Mouse (Mus musculus) left cerebral cortex, adult 2 months (tissue): Measurements from ENCODE around the gene Jade2. TPM values are rescaled to one million over a fixed set of nuclear protein-coding genes. Genes with fewer than 3 reads are reported as not detected.

Experiments
- DNase-seq, 2 experiments: peaks; one replicate each; pipeline ENCODE4 v3.0.0; 2021 to 2022; ENCODE audit warnings: low spot score in 2 of 2, mixed read lengths in 1 of 2; ENCODE audit errors: extremely low spot score in 1 of 2
- H3K27ac ChIP-seq: fragments of 200-600 bp; 2 replicates; pipeline ENCODE4 v1.8.1; 2022
- H3K4me3 ChIP-seq: fragments of 200-600 bp; 2 replicates; pipeline ENCODE4 v1.8.1; 2022
- CTCF ChIP-seq: fragments of 200-600 bp; IDR thresholded peaks from 2 replicates; pipeline ENCODE4 v1.8.1; 2022; ENCODE audit warnings: antibody characterized with exemption, mild to moderate bottlenecking, moderate library complexity
- intact Hi-C: fragments of 180-260 bp; cut with DNase I; formaldehyde crosslinking; loops from one replicate; pipeline ENCODE4 v1.15.1; 2025
- total RNA-seq, 2 experiments: library from RNA; stranded (reverse); gene quantifications; 2 replicates each; pipeline ENCODE4 v1.2.3; 2021

The Jade2 gene
- total RNA-seq, 2 experiments from 2014 or later, result 49.6 to 60.3 TPM

GRCm38 (mm10) chr11:51767579-51768220 is 89.8 kb downstream of the Jade2 start:
- Histone ChIP-seq H3K27ac (no peak overlapping the region), H3K4me3 (no peak overlapping the region)
- no peak for TF ChIP-seq CTCF
- intact Hi-C loops, result no loop called here
- no peak for DNase-seq

GRCm38 (mm10) chr11:51764816-51765215 is 92.6 kb downstream of the Jade2 start:
- H3K4me3 ChIP-seq, result no peak overlapping the region
- intact Hi-C loops, result loop anchor here (5.0 kb wide), 1 partner anchor 37 kb away; no protein-coding TSS in a partner anchor
- no peak for DNase-seq
- no peak for TF ChIP-seq CTCF
- no peak overlapping the region for H3K27ac ChIP-seq

GRCm38 (mm10) chr11:51763955-51764354 is 93.5 kb downstream of the Jade2 start:
- peak overlapping the region; percentile 64 for H3K27ac ChIP-seq
- intact Hi-C loops, result loop anchor here (5.0 kb wide), 1 partner anchor 38 kb away; no protein-coding TSS in a partner anchor
- no peak for TF ChIP-seq CTCF

More at GRCm38 (mm10) chr11:51763955-51764354, 93.5 kb downstream of the Jade2 start:
- DNase-seq, result no peak
- peak overlapping the region; percentile 91 for H3K4me3 ChIP-seq

Other genes with a start within 250 kb of the Jade2 start
- 10 to 100 TPM; 45.0 to 46.2 TPM for gene Nhp2, start 237.9 kb downstream of the Jade2 start, total RNA-seq
- gene Rmnd5b, start 221.8 kb downstream of the Jade2 start, total RNA-seq, result 10 to 100 TPM; 56.1 to 61.9 TPM
- 10 to 100 TPM; 10.4 to 14.3 TPM for gene N4bp3, start 206.8 kb downstream of the Jade2 start, total RNA-seq
- gene D930048N14Rik, start 206.7 kb downstream of the Jade2 start, total RNA-seq, result 1 to 10 TPM; 1.8 to 1.9 TPM
- gene 0610009B22Rik, start 168.8 kb downstream of the Jade2 start, total RNA-seq, result 10 to 100 TPM; 32.4 to 35.2 TPM
- 10 to 100 TPM; 21.0 to 21.2 TPM for gene Sec24a, start 94.0 kb downstream of the Jade2 start, total RNA-seq
- gene Sar1b, start 94.0 kb downstream of the Jade2 start, total RNA-seq, result 10 to 100 TPM; 61.0 to 65.0 TPM
- 10 to 100 TPM; 34.2 to 37.6 TPM for gene Cdkn2aipnl, start 110.0 kb upstream of the Jade2 start, total RNA-seq
- 100 to 1,000 TPM; 187 to 196 TPM for gene Ube2b, start 143.1 kb upstream of the Jade2 start, total RNA-seq
- 10 to 100 TPM; 14.6 to 15.9 TPM for gene Cdkl3, start 146.6 kb upstream of the Jade2 start, total RNA-seq
- gene Ppp2ca, start 241.0 kb upstream of the Jade2 start, total RNA-seq, result 100 to 1,000 TPM; 109 to 121 TPM